Mouse (Mus musculus): ENCODE data around the gene Mrps11. TPM values are rescaled to one million over a fixed set of nuclear protein-coding genes. Genes with fewer than 3 reads are reported as not detected.

The Mrps11 gene
- total RNA-seq (2014; rRNA removed) = 32.8 and 53.1 TPM in 2 replicates
- 56.8 and 68.1 TPM in 2 replicates for polyA plus RNA-seq (2015; fragmentation: Nextera tagmentation; extraction: Ambion mirVana)

DNA sequence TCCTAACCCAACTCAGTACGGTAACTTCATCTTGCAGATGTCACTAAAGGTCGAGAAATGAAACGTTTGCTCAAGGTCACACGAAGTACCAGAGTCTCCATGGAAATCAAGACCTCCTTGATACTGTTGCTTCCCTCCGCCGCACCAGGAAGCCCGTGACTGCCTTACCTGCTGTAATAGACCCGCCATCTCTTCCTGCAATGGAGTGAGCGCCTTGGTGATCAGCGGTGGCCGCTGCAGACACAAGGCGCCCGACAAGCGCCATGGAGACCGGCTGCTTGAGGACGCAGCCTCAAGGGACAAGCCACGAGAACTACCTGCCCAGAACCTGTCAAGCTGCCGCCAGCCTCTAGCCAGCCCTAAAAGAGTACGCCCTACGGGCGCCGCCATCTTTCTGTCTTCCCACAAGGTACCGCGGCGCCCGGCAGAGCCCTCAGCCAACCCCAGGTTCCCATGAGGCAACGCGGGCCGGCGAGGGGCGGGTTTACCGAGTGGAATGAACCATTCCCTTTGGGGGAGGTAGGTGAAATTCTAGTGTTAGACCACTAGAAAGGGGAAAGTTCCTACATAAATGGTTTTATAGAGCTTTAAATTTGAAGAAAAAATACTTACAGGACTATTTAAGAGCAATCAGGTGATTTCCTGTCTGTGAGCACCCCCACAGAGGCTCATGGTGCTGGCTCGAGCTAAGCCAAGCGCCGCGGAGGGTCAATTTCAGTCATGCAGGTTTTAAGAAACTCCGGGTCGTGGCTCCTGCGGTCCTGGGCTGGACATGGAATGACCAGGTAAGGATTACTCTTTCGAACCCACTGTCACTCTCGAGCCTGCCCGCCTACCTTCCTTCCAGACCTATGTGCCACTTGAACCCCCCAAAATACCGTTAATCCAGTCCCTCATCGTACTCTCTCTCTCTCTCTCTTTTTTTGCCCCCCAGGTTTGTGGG lies at the start of gene Mrps11, which contains the start of gene Mrpl46:
Mrps11 (plus strand) TSS at position 481 of the 943 bp plus-strand sequence.
Mrpl46 (minus strand) TSS at position 893 of the 943 bp plus-strand sequence.
- no peaks in the 10 kb centered on the region for H3K9me3 ChIP-seq (ENCODE audit: low read length)
- H3K36me3 ChIP-seq (ENCODE audit: insufficient read depth, low read length) = peaks cover 17% of the 10 kb centered on the region
- peaks cover 10% of the 10 kb centered on the region; the same call in 1 of the 2 replicates for H3K4me1 ChIP-seq (ENCODE audit: insufficient read depth, low read length)
- H3K27ac ChIP-seq (ENCODE audit: low read depth, low read length) = peak within 1 kb of the TSS; percentile 64
- no peaks in the 10 kb centered on the region for H3K27me3 ChIP-seq (ENCODE audit: insufficient read depth, low read length)
- peak within 1 kb of the TSS; percentile 93 for H3K4me2 ChIP-seq (ENCODE audit: low read depth, low read length, poor library complexity, severe bottlenecking)
- under 1% methylated on average over 44 of the region's 44 CpGs for WGBS
- peak; percentile 95 for ATAC-seq (ENCODE audit: low FRiP score)
- no peak for TF ChIP-seq CTCF (IDR thresholded peaks at IDR 0.05)
- peak; percentile 93 for DNase-seq (ENCODE audit: low spot score)
- H3K4me3 ChIP-seq (ENCODE audit: low read depth, low read length) = peak within 1 kb of the TSS; percentile 74
- peak within 1 kb of the TSS; percentile 79 for H3K9ac ChIP-seq (replicated peaks; ENCODE audit: low read length, poor library complexity, severe bottlenecking)

GRCm38 (mm10) chr7:78737196-78737595 lies 45.7 kb upstream of the Mrps11 start:
- no peak for DNase-seq (ENCODE audit: low spot score)
- no peak for TF ChIP-seq CTCF (IDR thresholded peaks at IDR 0.05)
- ATAC-seq (ENCODE audit: low FRiP score) = no peak
- Histone ChIP-seq H3K27me3 (ENCODE audit: insufficient read depth, low read length) (no peaks in the 10 kb centered on the region), H3K4me2 (ENCODE audit: low read depth, low read length, poor library complexity, severe bottlenecking) (no peak overlapping the region), H3K27ac (ENCODE audit: low read depth, low read length) (no peak overlapping the region), H3K9me3 (ENCODE audit: low read length) (no peaks in the 10 kb centered on the region), H3K9ac (replicated peaks; ENCODE audit: low read length, poor library complexity, severe bottlenecking) (no peak overlapping the region), H3K36me3 (ENCODE audit: insufficient read depth, low read length) (no peaks in the 10 kb centered on the region), H3K4me1 (ENCODE audit: insufficient read depth, low read length) (no peaks in the 10 kb centered on the region), H3K4me3 (ENCODE audit: low read depth, low read length) (no peak overlapping the region)
- 93% methylated on average over 6 of the region's 6 CpGs for WGBS

GRCm38 (mm10) chr7:78737614-78738210 lies 45.2 kb upstream of the Mrps11 start, which contains the start of gene Ntrk3:
TSS of gene Ntrk3 (minus strand) at chr7:78738012.
- H3K4me3 ChIP-seq (ENCODE audit: low read depth, low read length) = no peak within 1 kb of the TSS
- ATAC-seq (ENCODE audit: low FRiP score) (no peak), DNase-seq (ENCODE audit: low spot score) (no peak)
- H3K9ac ChIP-seq (replicated peaks; ENCODE audit: low read length, poor library complexity, severe bottlenecking) = no peak within 1 kb of the TSS
- no peaks in the 10 kb centered on the region for H3K4me1 ChIP-seq (ENCODE audit: insufficient read depth, low read length)
- no peak within 1 kb of the TSS for H3K27ac ChIP-seq (ENCODE audit: low read depth, low read length)
- 89% methylated on average over 5 of the region's 5 CpGs for WGBS
- H3K9me3 ChIP-seq (ENCODE audit: low read length) = no peaks in the 10 kb centered on the region
- H3K27me3 ChIP-seq (ENCODE audit: insufficient read depth, low read length) = no peaks in the 10 kb centered on the region
- H3K36me3 ChIP-seq (ENCODE audit: insufficient read depth, low read length) = no peaks in the 10 kb centered on the region
- no peak within 1 kb of the TSS for H3K4me2 ChIP-seq (ENCODE audit: low read depth, low read length, poor library complexity, severe bottlenecking)
- TF ChIP-seq CTCF (IDR thresholded peaks at IDR 0.05) = no peak

DNA sequence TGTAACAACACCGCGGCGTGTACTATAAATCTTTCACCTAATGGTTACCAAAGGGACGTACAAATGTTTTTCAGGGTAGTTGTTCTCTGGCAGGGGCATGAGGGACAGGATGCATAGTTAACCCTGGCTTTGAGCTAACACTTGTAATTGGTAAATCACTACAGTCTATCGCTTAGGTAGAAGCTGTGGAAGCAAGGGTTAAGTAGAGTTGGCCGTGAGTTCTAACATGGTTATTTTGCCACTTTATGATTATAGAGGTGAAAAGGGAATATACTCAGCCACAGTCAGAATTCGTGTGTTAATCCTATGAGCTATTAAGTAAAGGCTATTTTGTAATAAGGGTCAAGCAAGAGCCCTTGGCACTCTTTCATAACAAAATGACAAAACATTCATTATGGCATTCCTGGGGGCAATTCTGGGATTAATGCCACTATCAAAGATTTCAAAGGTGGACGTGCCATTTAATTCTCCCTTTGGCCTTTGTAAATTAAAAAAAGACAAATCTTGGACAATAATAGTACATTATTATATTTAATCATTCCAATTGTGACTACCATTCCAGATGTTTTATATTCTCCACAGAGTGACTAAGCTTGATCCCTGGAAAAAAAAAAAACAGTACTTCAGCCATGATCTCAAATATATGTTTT lies 43.4 kb upstream of the Mrps11 start:
- no peak overlapping the region for H3K27ac ChIP-seq (ENCODE audit: low read depth, low read length)
- no peak overlapping the region for H3K4me3 ChIP-seq (ENCODE audit: low read depth, low read length)
- DNase-seq (ENCODE audit: low spot score) (no peak), ATAC-seq (ENCODE audit: low FRiP score) (no peak)
- H3K27me3 ChIP-seq (ENCODE audit: insufficient read depth, low read length) = no peaks in the 10 kb centered on the region
- 81% methylated on average over 8 of the region's 8 CpGs for WGBS
- H3K4me2 ChIP-seq (ENCODE audit: low read depth, low read length, poor library complexity, severe bottlenecking) = no peak overlapping the region
- no peaks in the 10 kb centered on the region for H3K9me3 ChIP-seq (ENCODE audit: low read length)
- no peaks in the 10 kb centered on the region for H3K36me3 ChIP-seq (ENCODE audit: insufficient read depth, low read length)
- TF ChIP-seq CTCF (IDR thresholded peaks at IDR 0.05) = no peak
- no peaks in the 10 kb centered on the region for H3K4me1 ChIP-seq (ENCODE audit: insufficient read depth, low read length)
- H3K9ac ChIP-seq (replicated peaks; ENCODE audit: low read length, poor library complexity, severe bottlenecking) = no peak overlapping the region

GRCm38 (mm10) chr7:78743731-78744385 lies 39.1 kb upstream of the Mrps11 start:
- no peak overlapping the region for H3K4me2 ChIP-seq (ENCODE audit: low read depth, low read length, poor library complexity, severe bottlenecking)
- WGBS = 84% methylated on average over 5 of the region's 5 CpGs
- peak; percentile 30 for DNase-seq (ENCODE audit: low spot score)
- H3K4me3 ChIP-seq (ENCODE audit: low read depth, low read length) = no peak overlapping the region
- TF ChIP-seq CTCF (IDR thresholded peaks at IDR 0.05) = no peak
- no peaks in the 10 kb centered on the region for H3K36me3 ChIP-seq (ENCODE audit: insufficient read depth, low read length)
- H3K27ac ChIP-seq (ENCODE audit: low read depth, low read length) = no peak overlapping the region
- ATAC-seq (ENCODE audit: low FRiP score) = no peak
- no peaks in the 10 kb centered on the region for H3K27me3 ChIP-seq (ENCODE audit: insufficient read depth, low read length)
- H3K9me3 ChIP-seq (ENCODE audit: low read length) = no peaks in the 10 kb centered on the region
- no peaks in the 10 kb centered on the region for H3K4me1 ChIP-seq (ENCODE audit: insufficient read depth, low read length)
- no peak overlapping the region for H3K9ac ChIP-seq (replicated peaks; ENCODE audit: low read length, poor library complexity, severe bottlenecking)
